Mouse (Mus musculus) left cerebral cortex, postnatal 10 days (tissue): ENCODE data around the gene 1700015F17Rik. TPM values are rescaled to one million over a fixed set of nuclear protein-coding genes. Genes with fewer than 3 reads are reported as not detected.

Source experiments
- DNase-seq, 2 experiments: peaks; one replicate each; pipeline ENCODE4 v3.0.0; 2021 to 2022; ENCODE audit warnings: low spot score in 2 of 2, mixed read lengths in 1 of 2; ENCODE audit errors: extremely low spot score in 1 of 2
- intact Hi-C: fragments of 180-260 bp; cut with DNase I; formaldehyde crosslinking; loops from one replicate; pipeline ENCODE4 v1.15.1; 2025
- total RNA-seq, 2 experiments: library from RNA; stranded (reverse); gene quantifications; 2 replicates each; pipeline ENCODE4 v1.2.3; 2021

Gene 1700015F17Rik
- total RNA-seq, 2 experiments from 2014 or later, result 1.2 TPM; not detected in 1

DNA sequence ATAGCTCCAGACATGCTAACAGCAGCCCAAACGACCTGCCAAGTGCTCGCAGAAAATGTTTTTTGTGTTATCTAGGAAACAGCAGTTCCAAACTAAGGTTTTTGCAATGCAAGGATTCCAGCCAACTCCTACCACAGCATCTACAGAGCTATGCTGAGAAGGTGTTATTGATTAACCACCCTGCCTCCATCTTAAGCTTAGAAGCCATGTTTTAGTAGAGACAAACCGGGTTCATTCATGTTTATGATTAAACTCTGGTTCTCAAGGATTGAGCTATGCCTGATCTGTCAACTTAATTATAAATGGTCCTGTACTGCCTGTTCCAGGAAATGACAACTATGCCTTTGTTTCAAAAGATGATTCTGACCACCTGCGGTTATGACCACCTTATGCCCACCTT is 2.8 kb downstream of the 1700015F17Rik start:
- intact Hi-C loops, result no loop called here
- DNase-seq, result no peak

DNA sequence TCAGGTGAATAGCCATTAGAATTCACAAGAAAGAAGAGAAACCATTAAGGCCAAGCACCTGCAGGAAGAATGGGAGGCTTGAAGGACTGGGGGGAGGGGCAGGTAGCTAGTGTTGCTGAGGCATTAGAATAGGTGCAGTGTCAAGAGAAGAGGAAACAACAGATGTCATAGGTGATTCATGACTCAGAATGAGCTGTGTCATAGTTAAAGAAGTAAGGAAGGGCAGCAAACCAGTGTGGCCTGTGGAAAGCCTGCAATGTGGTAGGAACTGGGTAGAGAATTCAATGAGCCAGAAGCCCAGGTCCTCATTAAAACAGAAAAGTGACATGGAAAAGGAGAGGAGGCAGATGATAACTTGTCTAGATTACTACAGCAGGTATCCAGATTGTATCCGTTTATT is 13.7 kb downstream of the 1700015F17Rik start:
- intact Hi-C loops, result no loop called here
- DNase-seq, result no peak

DNA sequence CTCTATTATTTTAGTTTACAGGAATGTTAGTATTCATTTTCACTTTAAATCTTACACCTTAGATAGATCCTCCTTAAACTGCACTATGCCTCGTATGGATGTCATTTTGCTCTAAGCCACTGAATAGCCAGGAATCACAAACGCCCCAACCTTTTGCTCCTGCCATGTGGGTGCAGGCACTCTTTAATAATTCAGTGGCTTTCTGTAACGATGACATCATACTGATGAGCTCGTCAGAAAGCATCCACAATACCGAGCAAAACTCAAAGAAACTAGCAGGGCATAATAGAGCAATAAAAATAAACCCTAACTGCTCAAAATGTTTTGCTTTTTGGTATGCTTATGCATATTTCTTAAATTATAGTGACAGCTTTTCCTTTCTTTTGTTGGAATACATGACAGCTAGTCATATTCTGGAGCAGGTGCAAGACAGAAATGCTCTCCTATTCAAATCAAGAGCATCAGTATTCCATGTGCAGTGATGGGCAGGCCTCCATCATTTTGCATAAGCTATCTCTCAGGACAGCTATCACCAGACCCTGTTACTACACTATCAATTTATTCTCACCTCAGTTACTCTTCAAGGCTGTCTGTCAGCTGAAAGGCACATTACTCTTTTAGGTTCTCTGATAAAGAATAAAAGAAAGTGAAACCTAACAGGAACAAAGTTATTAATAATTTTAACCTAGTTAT is 47.1 kb downstream of the 1700015F17Rik start:
- intact Hi-C loops, result no loop called here
- no peak for DNase-seq

- DNase-seq, result no peak
- intact Hi-C loops, result no loop called here
Measured at GRCm38 (mm10) chr5:5423723-5424171, 55.2 kb downstream of the 1700015F17Rik start.

DNA sequence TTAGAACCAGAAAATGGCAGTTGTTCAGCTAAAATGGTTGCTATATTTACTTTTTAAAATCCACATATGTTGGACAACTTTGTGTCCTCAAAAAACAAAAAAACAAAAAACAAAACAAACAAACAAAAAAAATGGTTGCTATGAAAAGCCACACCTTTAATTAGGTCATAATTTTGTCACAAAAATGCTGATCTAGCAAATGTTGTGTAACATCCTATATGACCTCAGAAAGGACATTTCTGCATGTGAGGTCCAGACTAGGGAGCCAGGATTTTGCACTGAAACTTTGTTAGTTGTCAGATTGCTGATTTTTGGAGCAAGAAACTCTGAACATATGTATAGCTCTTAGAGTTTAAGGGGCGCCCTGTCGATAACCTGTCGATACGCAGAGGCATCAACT is 55.9 kb downstream of the 1700015F17Rik start:
- intact Hi-C loops, result no loop called here
- DNase-seq, result no peak

GRCm38 (mm10) chr5:5421439-5421838 is 57.5 kb downstream of the 1700015F17Rik start:
- intact Hi-C loops, result no loop called here

DNA sequence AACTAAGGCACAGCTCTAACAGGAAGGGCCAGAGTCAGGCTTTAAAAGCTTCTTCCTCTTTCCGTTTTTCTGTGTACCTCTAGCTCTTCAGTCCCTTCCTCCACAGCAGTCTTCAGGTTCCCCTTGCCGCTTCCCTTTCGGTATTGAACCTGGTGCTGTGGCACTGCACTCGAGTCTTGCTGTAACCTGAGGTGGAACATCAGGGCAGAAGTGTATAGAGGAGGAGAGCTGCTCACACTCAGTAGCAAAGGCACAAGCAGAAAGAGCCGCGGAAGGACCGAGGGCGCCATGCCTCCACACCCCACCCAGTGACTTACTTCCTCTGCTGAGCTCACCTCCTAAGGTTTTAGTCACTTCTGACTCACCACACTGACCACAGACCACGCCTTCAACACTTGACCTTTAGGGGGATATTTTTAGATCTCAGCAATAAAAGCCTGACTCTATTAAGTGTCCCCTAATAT is 58.9 kb downstream of the 1700015F17Rik start, which contains the start of gene Cdk14:
Gene Cdk14 (minus strand): TSS at position 321 of the 464 bp plus-strand sequence.
- DNase-seq, result no peak
- intact Hi-C loops, result no loop called here

More at GRCm38 (mm10) chr5:5421439-5421838, 57.5 kb downstream of the 1700015F17Rik start:
- no peak for DNase-seq

DNA sequence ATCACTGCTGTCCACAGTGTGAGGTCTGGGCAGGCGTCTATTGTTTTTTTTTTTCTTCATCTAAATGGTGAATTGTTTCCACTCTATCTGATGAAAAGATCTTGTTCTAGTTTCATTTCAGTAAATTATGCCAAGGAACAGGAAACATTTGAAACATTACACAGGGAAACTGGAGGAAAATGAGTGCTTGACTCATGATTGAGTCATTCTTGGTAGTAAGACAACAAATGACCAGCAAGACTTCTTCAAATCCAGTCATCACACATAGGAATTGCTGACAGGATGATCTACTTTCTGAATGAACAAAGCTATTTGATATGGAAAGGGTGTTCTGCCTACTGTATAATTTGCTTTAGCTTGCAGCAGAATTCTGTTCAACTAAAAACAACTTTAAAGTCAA is 59.7 kb downstream of the 1700015F17Rik start:
- intact Hi-C loops, result no loop called here
- no peak for DNase-seq

DNA sequence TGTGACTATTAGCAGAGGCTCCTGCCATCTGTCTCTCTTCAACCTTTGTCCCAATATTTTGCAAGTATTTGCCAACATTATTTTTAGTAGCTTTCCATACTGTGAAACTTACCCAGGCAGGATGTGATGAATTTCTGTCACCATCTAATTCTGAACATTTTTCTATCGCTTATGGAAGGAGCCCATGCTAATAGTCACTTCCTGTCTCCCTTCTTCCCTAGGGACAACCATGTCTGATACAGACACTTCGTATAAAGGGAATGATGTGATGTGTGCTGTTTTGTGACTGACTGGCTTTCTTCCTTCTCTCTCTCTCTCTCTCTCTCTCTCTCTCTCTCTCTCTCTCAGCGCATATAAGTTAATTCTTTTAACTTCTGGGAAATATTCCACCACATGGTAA is 64.1 kb downstream of the 1700015F17Rik start:
- intact Hi-C loops, result no loop called here
- no peak for DNase-seq

GRCm38 (mm10) chr5:5411886-5412285 is 67.1 kb downstream of the 1700015F17Rik start:
- intact Hi-C loops, result no loop called here
- no peak for DNase-seq

- intact Hi-C loops, result no loop called here
- DNase-seq, result no peak
Measured at GRCm38 (mm10) chr5:5401986-5402385, 77.0 kb downstream of the 1700015F17Rik start.

DNA sequence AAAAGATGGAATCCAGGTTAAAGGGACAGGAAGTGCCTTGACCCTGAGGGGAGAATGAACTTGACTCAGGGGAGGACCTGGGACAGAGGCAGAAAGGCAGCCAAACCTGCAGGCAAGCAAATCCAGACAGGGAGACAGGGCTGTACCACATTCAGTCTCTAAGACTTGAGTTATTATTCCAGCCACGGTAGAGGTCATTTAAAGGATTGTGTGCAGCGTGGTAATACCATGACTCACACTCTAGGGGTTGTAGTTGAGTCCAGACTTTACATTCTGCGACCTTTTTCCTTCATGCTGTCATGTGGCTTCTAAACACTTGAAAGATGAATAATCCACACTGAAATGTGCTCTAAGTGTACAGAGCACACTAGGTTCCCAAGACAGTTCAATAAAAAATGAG is 86.2 kb downstream of the 1700015F17Rik start:
- intact Hi-C loops, result no loop called here
- no peak for DNase-seq

Other genes starting within 250 kb of the 1700015F17Rik start
- gene Cdk14, start 58.8 kb downstream of the 1700015F17Rik start, total RNA-seq, result 100 to 1,000 TPM; 138 TPM
- gene Cldn12, start 35.8 kb upstream of the 1700015F17Rik start, total RNA-seq, result 10 to 100 TPM; 45.4 to 53.8 TPM
- 1 to 10 TPM; 9.1 to 10.0 TPM for gene Gtpbp10, start 80.4 kb upstream of the 1700015F17Rik start, total RNA-seq
- 1 to 10 TPM; 1.4 to 2.9 TPM for gene Gm8773, start 94.7 kb upstream of the 1700015F17Rik start, total RNA-seq
- gene Cfap69, start 185.1 kb upstream of the 1700015F17Rik start, total RNA-seq, result 10 to 100 TPM; 16.9 to 19.7 TPM
- gene Steap2, start 215.4 kb upstream of the 1700015F17Rik start, total RNA-seq, result 1 to 10 TPM; 7.3 to 7.5 TPM